Mouse (Mus musculus): ENCODE measurements around the gene Slc25a33. TPM values are rescaled to one million over a fixed set of nuclear protein-coding genes. Genes with fewer than 3 reads are reported as not detected.

The Slc25a33 gene
- polyA plus RNA-seq, 1 experiment from 2014 or later = 20.3 TPM

DNA sequence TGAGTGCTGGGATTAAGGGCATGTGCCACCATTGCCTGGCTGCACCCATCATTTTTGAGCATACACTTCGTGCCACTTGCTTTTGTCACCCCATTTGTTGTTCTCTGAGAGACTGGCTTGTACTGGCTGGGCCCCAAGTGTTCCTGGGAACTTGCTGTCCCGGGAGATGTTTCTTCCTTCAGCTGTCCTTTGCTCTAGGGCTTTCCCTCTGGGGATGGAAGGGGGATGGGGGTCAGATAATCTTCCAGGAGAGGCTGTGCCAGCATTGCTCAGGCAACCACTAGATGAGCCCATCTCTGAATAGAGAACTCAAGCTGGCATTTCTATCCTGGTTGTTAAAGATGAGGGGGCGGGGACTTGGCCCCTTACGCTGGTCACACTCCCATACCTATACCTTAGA lies 17.4 kb upstream of the Slc25a33 start:
- no peak overlapping the region for H3K27ac ChIP-seq
- DNase-seq (ENCODE audit: low spot score) = no peak
- WGBS = 78% methylated on average over 4 of the region's 4 CpGs
- peaks cover 6% of the 10 kb centered on the region; the same call in 1 of the 2 replicates for H3K27me3 ChIP-seq (ENCODE audit: insufficient read depth, poor library complexity, severe bottlenecking)
- no peak overlapping the region for H3K4me3 ChIP-seq
- peaks cover 2% of the 10 kb centered on the region; the same call in 1 of the 2 replicates for H3K9me3 ChIP-seq
- no peaks in the 10 kb centered on the region for H3K36me3 ChIP-seq
- peaks cover 32% of the 10 kb centered on the region for H3K4me1 ChIP-seq (replicated peaks)

DNA sequence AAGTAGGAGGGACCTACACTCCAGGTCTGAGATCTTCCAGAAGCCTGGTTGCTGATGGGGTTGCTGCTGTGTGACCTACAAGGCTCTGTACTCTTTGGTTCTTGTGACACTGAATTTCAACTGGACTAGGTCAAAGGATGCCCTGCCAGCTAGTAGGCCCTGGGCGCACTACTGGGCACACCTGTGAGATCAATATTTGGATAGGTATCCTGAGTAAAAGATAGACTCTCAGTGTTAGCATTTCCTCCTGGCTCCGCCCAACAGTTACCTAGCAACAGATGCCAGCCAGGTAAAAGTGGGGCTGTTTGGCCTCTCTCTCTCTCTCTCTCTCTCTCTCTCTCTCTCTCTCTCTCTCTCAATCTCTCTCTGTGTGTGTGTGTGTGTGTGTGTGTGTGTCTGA lies 16.9 kb upstream of the Slc25a33 start:
- DNase-seq (ENCODE audit: low spot score) = no peak
- WGBS = 87% methylated on average over 2 of the region's 2 CpGs

DNA sequence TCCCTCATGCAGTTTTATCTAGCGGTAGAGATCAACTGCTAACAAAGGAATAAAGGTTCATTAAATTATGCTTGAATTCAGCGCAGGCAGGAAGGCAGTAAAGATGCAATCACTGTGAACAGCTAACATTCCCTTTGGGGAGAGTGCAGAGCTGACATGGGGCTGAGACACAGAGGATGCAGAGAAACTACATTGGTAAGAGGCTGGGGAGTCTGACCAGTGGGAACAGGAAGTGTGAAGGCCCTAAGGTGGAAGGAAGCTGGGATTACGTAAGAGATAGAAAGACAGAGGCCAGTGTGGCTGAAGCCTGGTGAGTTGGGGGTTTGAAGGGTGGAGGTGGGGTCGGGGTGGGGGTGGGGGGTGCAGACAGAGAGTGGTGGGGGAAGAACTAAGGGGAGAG lies 16.5 kb upstream of the Slc25a33 start:
- no peak for DNase-seq (ENCODE audit: low spot score)

More for the DNA sequence above, 16.9 kb upstream of the Slc25a33 start:
- H3K4me3 ChIP-seq = no peak overlapping the region
- H3K27ac ChIP-seq = no peak overlapping the region
- H3K36me3 ChIP-seq = no peaks in the 10 kb centered on the region
- H3K9me3 ChIP-seq = peaks cover 2% of the 10 kb centered on the region; the same call in 1 of the 2 replicates
- peaks cover 29% of the 10 kb centered on the region for H3K4me1 ChIP-seq (replicated peaks)
- peaks cover 6% of the 10 kb centered on the region; the same call in 1 of the 2 replicates for H3K27me3 ChIP-seq (ENCODE audit: insufficient read depth, poor library complexity, severe bottlenecking)

DNA sequence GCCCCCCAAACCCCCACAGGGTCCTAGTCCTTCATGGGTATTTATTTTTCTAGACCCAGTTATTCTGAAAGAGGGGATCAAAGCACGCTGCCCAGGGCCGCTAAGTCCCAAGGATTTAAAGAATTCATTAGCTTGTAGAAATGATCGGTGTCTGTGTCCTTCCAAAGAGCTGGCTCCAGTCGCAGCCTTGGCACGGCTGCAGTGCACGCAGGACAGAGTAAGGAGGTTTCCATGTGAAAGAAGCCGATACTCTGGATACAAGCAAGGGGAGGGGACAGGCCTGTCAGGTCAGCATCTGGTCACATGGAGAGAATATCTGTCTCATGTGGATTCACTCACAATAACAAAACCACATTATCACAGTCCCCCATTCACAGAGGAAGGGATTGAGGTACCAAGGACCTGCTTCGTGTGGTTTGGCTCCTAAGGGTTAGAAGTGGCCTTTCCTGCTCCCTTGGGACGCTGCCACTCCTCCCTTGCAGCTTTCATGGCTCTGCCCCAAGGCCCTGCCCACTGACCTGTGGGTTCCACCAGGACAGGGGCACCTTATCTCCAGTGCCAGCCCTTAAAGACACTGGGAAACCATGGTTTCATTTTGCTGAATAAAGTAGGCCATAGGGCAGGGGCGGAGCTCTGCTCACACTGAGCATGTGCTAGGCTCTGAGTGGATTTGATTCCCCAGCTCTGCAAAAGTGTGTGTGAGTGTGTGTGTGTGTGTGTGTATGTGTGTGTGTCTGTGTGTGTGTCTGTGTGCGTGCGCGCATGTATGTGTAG lies 15.5 kb upstream of the Slc25a33 start:
- no peak for DNase-seq (ENCODE audit: low spot score)
- Histone ChIP-seq H3K4me3 (no peak overlapping the region), H3K27me3 (ENCODE audit: insufficient read depth, poor library complexity, severe bottlenecking) (peaks cover 6% of the 10 kb centered on the region; the same call in 1 of the 2 replicates), H3K36me3 (no peaks in the 10 kb centered on the region), H3K27ac (no peak overlapping the region), H3K4me1 (replicated peaks) (peaks cover 29% of the 10 kb centered on the region), H3K9me3 (peaks cover 2% of the 10 kb centered on the region; the same call in 1 of the 2 replicates)
- WGBS = 84% methylated on average over 13 of the region's 13 CpGs

More for the DNA sequence above, 16.5 kb upstream of the Slc25a33 start:
- H3K27ac ChIP-seq = no peak overlapping the region
- H3K36me3 ChIP-seq = no peaks in the 10 kb centered on the region
- H3K9me3 ChIP-seq = peaks cover 2% of the 10 kb centered on the region; the same call in 1 of the 2 replicates
- WGBS = 85% methylated on average over 4 of the region's 4 CpGs
- peaks cover 6% of the 10 kb centered on the region; the same call in 1 of the 2 replicates for H3K27me3 ChIP-seq (ENCODE audit: insufficient read depth, poor library complexity, severe bottlenecking)
- H3K4me3 ChIP-seq = no peak overlapping the region
- H3K4me1 ChIP-seq (replicated peaks) = peaks cover 29% of the 10 kb centered on the region

DNA sequence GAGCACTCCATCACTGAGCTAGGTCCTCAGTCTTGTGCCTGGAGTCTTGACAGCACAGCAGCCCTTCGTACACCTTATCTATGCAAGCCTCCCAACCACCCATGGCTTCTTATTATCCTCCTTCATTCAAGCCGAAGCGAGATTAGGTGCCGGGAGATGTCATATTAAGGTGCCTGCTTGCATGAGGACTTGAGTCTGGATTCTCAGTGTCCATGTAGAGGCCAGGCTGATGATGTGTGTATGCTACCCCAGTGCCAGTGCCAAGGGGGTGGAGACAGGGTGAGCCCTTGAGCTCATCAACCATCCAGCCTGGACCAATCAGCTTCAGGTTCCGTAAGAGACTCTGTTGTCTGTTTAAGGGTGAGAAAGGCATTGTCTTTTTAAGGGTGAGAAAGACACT lies 10.8 kb upstream of the Slc25a33 start:
- H3K27ac ChIP-seq = no peak overlapping the region
- no peak overlapping the region for H3K4me3 ChIP-seq
- 88% methylated on average over 5 of the region's 5 CpGs for WGBS
- H3K27me3 ChIP-seq (ENCODE audit: insufficient read depth, poor library complexity, severe bottlenecking) = 0 out of 2 replicates have a peak, but pooled peaks cover 3% of the 10 kb centered on the region
- H3K36me3 ChIP-seq = no peaks in the 10 kb centered on the region
- peaks cover 12% of the 10 kb centered on the region for H3K4me1 ChIP-seq (replicated peaks)
- H3K9me3 ChIP-seq = peaks cover 2% of the 10 kb centered on the region; the same call in 1 of the 2 replicates
- no peak for DNase-seq (ENCODE audit: low spot score)

DNA sequence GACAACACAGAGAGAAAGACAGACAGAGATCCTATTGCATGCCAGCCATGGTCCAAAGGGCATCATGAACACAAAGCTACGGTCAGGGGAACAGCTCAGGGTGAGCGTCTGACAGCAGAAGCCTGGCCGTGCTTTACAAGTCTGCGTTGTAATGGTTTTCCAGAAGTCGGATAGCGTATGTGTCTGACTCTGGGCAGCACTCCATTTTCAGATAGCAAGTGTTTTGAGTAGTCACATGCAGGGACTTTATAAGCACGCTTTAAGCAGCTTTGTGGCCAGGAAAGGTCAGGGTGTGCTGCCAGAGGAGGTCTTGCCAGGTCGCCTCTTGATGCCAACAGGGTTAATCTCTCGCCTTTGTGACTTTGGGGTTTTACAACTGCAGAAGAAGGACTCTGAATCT lies 10.3 kb upstream of the Slc25a33 start:
- Histone ChIP-seq H3K9me3 (peaks cover 2% of the 10 kb centered on the region; the same call in 1 of the 2 replicates), H3K4me3 (no peak overlapping the region), H3K27ac (no peak overlapping the region), H3K27me3 (ENCODE audit: insufficient read depth, poor library complexity, severe bottlenecking) (0 out of 2 replicates have a peak, but pooled peaks cover 3% of the 10 kb centered on the region), H3K36me3 (no peaks in the 10 kb centered on the region), H3K4me1 (replicated peaks) (peaks cover 7% of the 10 kb centered on the region; the same call in 1 of the 2 replicates)
- 91% methylated on average over 9 of the region's 9 CpGs for WGBS
- no peak for DNase-seq (ENCODE audit: low spot score)

DNA sequence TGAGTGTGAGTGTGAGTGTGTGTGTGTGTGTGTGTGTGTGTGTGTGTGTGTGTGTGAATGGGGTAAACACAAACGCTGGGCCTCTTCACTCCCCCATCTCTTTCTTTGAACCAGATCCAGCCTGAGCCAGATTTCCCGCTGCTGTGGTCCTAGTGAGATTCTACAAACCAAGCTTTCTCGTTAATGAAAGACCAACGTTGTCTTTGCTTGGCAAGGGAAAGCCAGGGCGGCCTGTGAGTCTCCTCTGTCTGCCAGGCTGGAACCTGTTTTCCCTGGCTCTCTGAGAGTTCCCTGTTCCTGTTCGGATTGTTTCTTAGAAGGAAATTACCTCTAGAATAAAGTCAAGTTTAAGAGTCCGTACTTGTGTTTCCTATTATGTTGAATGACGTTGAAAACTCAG lies 8.9 kb upstream of the Slc25a33 start:
- no peak overlapping the region for H3K4me3 ChIP-seq
- no peak for DNase-seq (ENCODE audit: low spot score)
- 75% methylated on average over 8 of the region's 8 CpGs for WGBS
- H3K36me3 ChIP-seq = no peaks in the 10 kb centered on the region
- peaks cover 2% of the 10 kb centered on the region; the same call in 1 of the 2 replicates for H3K9me3 ChIP-seq
- H3K4me1 ChIP-seq (replicated peaks) = peaks cover 5% of the 10 kb centered on the region; the same call in 1 of the 2 replicates
- H3K27ac ChIP-seq = no peak overlapping the region
- 0 out of 2 replicates have a peak, but pooled peaks cover 6% of the 10 kb centered on the region for H3K27me3 ChIP-seq (ENCODE audit: insufficient read depth, poor library complexity, severe bottlenecking)

DNA sequence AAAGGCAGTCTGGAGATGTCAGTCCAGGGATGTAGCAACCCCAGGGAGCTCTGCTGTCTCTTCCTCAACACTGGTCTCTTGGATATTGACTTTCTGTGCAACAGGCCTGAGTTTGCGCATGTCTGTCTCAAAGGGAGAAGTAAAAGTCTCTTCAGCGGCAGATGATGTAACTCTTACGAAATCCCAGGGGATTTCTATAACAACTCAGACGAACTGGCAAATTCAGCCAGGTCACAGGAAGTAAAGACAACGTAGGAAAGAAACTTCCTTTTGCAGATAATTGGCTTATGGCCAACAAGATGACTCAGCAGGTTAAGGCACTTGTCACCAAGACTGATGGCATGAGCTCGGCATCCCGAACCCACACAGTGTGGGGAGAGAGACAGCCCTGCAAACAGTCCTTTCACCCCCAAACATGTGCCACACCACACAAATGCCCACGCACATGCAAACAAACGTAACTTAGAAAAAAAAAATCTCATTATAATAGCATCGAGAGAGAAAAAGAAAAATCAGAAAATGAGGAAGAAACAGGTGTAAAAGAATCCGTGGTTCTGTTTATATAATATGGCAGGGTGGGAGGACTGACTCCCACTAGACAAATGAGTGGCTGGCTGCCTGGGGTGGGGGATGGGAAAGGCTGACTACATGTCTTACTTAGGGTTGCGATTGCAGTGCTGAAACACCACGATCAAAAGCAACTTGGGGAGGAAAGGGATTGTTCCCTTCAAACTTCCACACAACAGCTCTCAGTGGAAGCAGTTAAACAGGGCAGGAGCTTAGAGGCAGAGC lies 6.7 kb upstream of the Slc25a33 start:
- Histone ChIP-seq H3K36me3 (no peaks in the 10 kb centered on the region), H3K9me3 (no peaks in the 10 kb centered on the region), H3K27ac (no peak overlapping the region), H3K4me1 (replicated peaks) (peaks cover 10% of the 10 kb centered on the region; the same call in 1 of the 2 replicates), H3K4me3 (no peak overlapping the region), H3K27me3 (ENCODE audit: insufficient read depth, poor library complexity, severe bottlenecking) (peaks cover 24% of the 10 kb centered on the region)
- DNase-seq (ENCODE audit: low spot score) = no peak
- WGBS = 83% methylated on average over 13 of the region's 13 CpGs

DNA sequence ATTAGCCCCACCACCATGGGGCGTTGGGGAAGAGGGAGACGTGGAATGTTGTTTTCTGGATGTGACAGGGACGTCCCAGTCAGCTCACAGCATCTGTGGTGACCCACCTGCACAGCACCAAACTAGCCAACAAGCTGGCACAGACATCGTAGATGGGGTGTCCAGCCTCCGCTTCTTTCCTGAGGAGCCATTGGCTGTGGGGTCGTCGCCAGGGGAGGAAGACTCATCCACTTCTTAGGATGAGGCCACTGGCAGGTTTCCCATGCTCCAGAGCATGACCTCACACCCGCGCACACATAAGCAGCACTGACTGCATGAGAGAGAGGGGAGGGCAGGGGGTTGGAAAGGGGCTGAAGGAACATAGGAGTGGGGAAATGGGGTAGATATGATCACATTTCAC lies 5.9 kb upstream of the Slc25a33 start:
- H3K36me3 ChIP-seq = no peaks in the 10 kb centered on the region
- no peak overlapping the region for H3K4me3 ChIP-seq
- no peak overlapping the region for H3K27ac ChIP-seq
- peaks cover 15% of the 10 kb centered on the region; the same call in 1 of the 2 replicates for H3K4me1 ChIP-seq (replicated peaks)
- no peak for DNase-seq (ENCODE audit: low spot score)
- H3K27me3 ChIP-seq (ENCODE audit: insufficient read depth, poor library complexity, severe bottlenecking) = peaks cover 30% of the 10 kb centered on the region
- no peaks in the 10 kb centered on the region for H3K9me3 ChIP-seq
- WGBS = 84% methylated on average over 9 of the region's 9 CpGs

DNA sequence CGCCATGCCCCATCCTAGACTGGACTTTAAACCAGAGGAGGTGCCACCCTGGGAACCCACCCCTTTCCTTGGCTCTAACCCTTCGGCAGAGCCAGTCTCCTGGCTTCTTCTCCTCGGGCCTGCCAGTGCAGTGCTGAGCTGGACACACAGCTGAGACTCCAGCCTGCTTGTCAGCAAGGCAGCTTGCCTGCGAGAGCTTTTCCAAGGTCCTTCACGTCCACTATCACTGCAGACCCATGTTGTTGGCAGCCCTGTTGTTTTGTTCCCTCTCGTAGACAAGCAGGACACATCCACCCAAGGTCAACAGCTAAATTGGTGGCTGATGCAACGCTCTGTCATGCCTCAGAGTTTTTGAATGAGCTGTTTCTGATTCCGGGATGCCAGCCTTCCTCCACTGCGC lies 3.0 kb upstream of the Slc25a33 start:
- H3K27me3 ChIP-seq (ENCODE audit: insufficient read depth, poor library complexity, severe bottlenecking) = peaks cover 34% of the 10 kb centered on the region
- peaks cover 41% of the 10 kb centered on the region for H3K4me1 ChIP-seq (replicated peaks)
- H3K27ac ChIP-seq = no peak overlapping the region
- H3K9me3 ChIP-seq = no peaks in the 10 kb centered on the region
- WGBS = 86% methylated on average over 9 of the region's 9 CpGs
- no peaks in the 10 kb centered on the region for H3K36me3 ChIP-seq
- H3K4me3 ChIP-seq = no peak overlapping the region
- DNase-seq (ENCODE audit: low spot score) = no peak

DNA sequence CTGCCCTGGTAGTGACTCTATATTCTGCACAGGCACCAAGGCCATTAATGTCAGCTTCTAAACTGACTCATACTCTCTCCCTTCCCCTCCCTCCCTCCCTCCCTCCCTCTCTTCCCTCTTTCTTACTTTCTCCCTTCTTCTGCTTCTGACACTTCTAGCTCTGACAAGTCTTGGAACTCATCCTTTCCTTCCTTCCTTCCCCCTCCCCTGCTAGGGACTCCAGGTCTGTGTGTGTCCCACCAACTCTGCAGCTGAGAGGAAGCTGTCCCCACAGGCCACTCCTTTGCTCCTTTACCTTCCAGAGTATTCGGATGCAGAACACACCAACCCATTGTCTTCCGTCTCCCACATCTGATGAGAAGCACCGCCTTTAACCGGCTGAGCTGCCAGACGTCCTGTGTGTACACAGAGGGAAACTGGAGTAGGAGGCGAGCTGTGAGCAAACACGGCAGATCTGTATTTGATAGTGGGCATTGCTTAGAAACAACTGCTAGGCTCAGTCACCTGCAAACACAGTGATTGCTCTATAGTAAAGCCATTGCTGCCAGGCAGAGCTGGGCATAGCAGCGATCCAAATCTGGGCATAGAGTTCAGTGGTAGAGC lies 1.8 kb upstream of the Slc25a33 start:
- 39% methylated on average over 8 of the region's 8 CpGs for WGBS
- Histone ChIP-seq H3K4me1 (replicated peaks) (peaks cover 40% of the 10 kb centered on the region), H3K27ac (0 out of 2 replicates have a peak overlapping the region, but pooled peaks have one; percentile 42), H3K4me3 (no peak overlapping the region), H3K9me3 (no peaks in the 10 kb centered on the region), H3K36me3 (no peaks in the 10 kb centered on the region), H3K27me3 (ENCODE audit: insufficient read depth, poor library complexity, severe bottlenecking) (peaks cover 34% of the 10 kb centered on the region)
- DNase-seq (ENCODE audit: low spot score) = no peak

DNA sequence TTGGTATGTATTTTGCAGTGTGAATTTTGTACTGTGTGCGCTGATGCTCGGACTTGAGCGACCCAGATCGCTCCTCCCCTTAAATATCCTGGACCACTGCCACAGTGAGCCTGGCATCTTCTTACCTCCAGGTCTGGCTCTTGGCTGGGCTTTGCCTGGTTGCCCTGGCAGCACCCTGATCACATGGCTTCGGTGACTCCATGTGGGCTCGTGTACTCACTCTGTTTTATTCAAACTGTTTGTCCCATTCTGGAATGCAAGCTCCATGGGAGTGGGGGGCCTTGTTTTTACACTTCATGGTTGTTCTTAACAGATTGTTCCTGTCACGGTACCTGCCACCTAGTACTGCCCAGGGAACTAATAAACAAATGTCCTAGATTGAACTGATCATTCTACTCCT lies 1.3 kb upstream of the Slc25a33 start:
- DNase-seq (ENCODE audit: low spot score) = no peak
- 0 out of 2 replicates have a peak overlapping the region, but pooled peaks have one; percentile 42 for H3K27ac ChIP-seq

More for the DNA sequence above, 1.3 kb upstream of the Slc25a33 start:
- Histone ChIP-seq H3K27me3 (ENCODE audit: insufficient read depth, poor library complexity, severe bottlenecking) (peaks cover 34% of the 10 kb centered on the region), H3K36me3 (no peaks in the 10 kb centered on the region), H3K4me1 (replicated peaks) (peaks cover 38% of the 10 kb centered on the region), H3K9me3 (no peaks in the 10 kb centered on the region), H3K4me3 (no peak overlapping the region)
- 84% methylated on average over 7 of the region's 7 CpGs for WGBS
